Mouse (Mus musculus): Measurements from ENCODE around the gene Gys2. TPM values are rescaled to one million over a fixed set of nuclear protein-coding genes. Genes with fewer than 3 reads are reported as not detected.
"Not testable (repeated sequence)": the region's sequence is repeated elsewhere in the genome, so short reads cannot be mapped to it uniquely, and the experiment has no call there.

Gys2 gene
- polyA plus RNA-seq, 1 experiment from 2014 or later, result 0.11 TPM

DNA sequence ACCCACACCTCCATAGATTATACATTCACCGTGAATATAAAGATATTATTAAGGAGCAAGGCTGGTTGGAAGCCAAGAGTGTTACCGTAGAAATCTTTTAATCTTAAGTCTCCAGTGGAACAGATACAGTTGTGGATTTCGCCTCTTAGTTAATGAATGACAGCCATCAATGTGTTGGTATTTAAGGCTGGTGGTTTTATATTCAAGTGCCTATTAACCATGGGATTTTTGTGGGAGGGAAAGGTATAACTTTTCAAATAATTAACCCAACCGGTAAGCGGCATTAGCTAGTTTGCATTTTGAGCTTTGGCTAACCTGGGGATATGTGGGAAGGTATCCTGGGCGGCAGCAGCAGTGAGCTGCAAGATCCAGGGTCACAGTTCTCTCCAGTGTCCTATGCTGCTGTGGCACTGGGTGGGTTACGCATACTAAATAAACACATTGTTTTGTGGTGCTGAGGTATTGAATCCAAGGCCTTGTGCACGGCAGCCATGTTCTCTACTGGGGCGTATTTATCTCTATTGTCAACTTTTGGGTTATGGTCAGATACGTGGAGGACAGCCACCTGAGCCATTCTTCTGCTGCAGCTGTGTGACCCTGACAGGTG, 29.7 kb upstream of the Gys2 start:
- Histone ChIP-seq H3K4me3 (no peak overlapping the region), H3K4me1 (peaks cover 27% of the 10 kb centered on the region), H3K9me3 (replicated peaks) (no peaks in the 10 kb centered on the region), H3K27me3 (ENCODE audit: low read depth, poor library complexity, severe bottlenecking) (peaks cover 10% of the 10 kb centered on the region; the same call in 1 of the 2 replicates), H3K27ac (replicated peaks) (no peak overlapping the region), H3K36me3 (peaks cover 70% of the 10 kb centered on the region)
- DNase-seq (ENCODE audit: low spot score), result no peak
- 95% methylated on average over 10 of the region's 10 CpGs for WGBS

- WGBS, result 98% methylated on average over 6 of the region's 6 CpGs
- not testable (repeated sequence) for H3K4me1 ChIP-seq; H3K27ac ChIP-seq (replicated peaks); DNase-seq (ENCODE audit: low spot score); H3K4me3 ChIP-seq; H3K9me3 ChIP-seq (replicated peaks); H3K27me3 ChIP-seq (ENCODE audit: low read depth, poor library complexity, severe bottlenecking)
- peaks cover 74% of the 10 kb centered on the region for H3K36me3 ChIP-seq
These were observed 17.2 kb upstream of the Gys2 start for GRCm38 (mm10) chr6:142490114-142490513.

DNA sequence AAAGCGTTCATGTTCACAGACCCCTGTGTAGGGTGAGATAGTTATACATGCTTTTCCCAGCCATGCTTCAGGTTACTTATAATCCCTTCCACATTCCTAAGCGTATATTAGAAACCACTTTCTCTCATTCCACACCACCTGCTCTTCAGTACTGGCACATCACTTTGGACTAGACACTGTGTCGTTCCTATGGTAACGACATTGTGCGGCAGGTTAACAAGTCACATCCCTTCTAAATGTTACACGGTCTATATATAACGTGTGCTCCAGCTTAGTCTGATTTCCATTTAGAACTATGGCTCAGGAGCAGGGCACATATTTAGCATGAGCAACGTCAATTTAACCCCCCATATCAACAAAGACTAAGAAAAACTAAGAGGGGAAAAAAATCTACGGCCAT, 14.7 kb upstream of the Gys2 start:
- Histone ChIP-seq H3K9me3 (replicated peaks) (no peaks in the 10 kb centered on the region), H3K4me1 (no peaks in the 10 kb centered on the region), H3K27ac (replicated peaks) (no peak overlapping the region), H3K4me3 (no peak overlapping the region), H3K27me3 (ENCODE audit: low read depth, poor library complexity, severe bottlenecking) (no peaks in the 10 kb centered on the region), H3K36me3 (peaks cover 49% of the 10 kb centered on the region)
- 94% methylated on average over 9 of the region's 9 CpGs for WGBS
- DNase-seq (ENCODE audit: low spot score), result no peak

- no peaks in the 10 kb centered on the region for H3K4me1 ChIP-seq
- H3K27me3 ChIP-seq (ENCODE audit: low read depth, poor library complexity, severe bottlenecking), result no peaks in the 10 kb centered on the region
- H3K9me3 ChIP-seq (replicated peaks), result no peaks in the 10 kb centered on the region
- peaks cover 29% of the 10 kb centered on the region for H3K36me3 ChIP-seq
- 93% methylated on average over 4 of the region's 4 CpGs for WGBS
- DNase-seq (ENCODE audit: low spot score), result no peak
- no peak overlapping the region for H3K27ac ChIP-seq (replicated peaks)
- no peak overlapping the region for H3K4me3 ChIP-seq
These were observed 12.7 kb upstream of the Gys2 start for GRCm38 (mm10) chr6:142485478-142486123.

- Histone ChIP-seq H3K4me3 (no peak overlapping the region), H3K27ac (replicated peaks) (no peak overlapping the region), H3K4me1 (no peaks in the 10 kb centered on the region), H3K27me3 (ENCODE audit: low read depth, poor library complexity, severe bottlenecking) (no peaks in the 10 kb centered on the region), H3K36me3 (no peaks in the 10 kb centered on the region), H3K9me3 (replicated peaks) (no peaks in the 10 kb centered on the region)
- 79% methylated on average over 7 of the region's 7 CpGs for WGBS
- DNase-seq (ENCODE audit: low spot score), result no peak
These were observed 4.3 kb upstream of the Gys2 start for GRCm38 (mm10) chr6:142477239-142477638.

- Histone ChIP-seq H3K9me3 (replicated peaks) (no peaks in the 10 kb centered on the region), H3K27me3 (ENCODE audit: low read depth, poor library complexity, severe bottlenecking) (no peaks in the 10 kb centered on the region), H3K36me3 (no peaks in the 10 kb centered on the region), H3K27ac (replicated peaks) (no peak overlapping the region), H3K4me3 (no peak overlapping the region), H3K4me1 (no peaks in the 10 kb centered on the region)
- no peak for DNase-seq (ENCODE audit: low spot score)
- WGBS, result 88% methylated on average over 8 of the region's 8 CpGs
These were observed 1.8 kb downstream of the Gys2 start for GRCm38 (mm10) chr6:142471141-142471540.

DNA sequence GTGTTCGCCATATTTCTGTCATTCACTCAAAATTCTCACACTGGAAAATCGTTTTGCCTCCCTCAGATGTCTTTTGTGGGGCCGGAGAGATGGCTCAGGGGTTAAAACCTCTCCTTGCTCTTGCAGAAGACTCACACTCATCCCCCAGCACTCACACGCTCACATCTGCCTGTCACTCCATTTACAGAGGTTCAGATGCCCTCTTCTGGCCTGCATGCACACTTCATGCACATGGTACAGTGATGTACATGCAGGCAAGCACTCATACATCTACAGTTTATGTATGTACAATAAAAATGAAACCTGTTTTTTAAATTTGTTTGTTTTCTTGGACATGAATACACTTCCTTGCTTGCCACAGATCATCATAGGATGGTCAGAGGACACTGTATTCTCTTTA, 3.3 kb downstream of the Gys2 start:
- peak; percentile 27 for DNase-seq (ENCODE audit: low spot score)
- Histone ChIP-seq H3K36me3 (no peaks in the 10 kb centered on the region), H3K27ac (replicated peaks) (no peak overlapping the region), H3K9me3 (replicated peaks) (no peaks in the 10 kb centered on the region), H3K4me1 (no peaks in the 10 kb centered on the region), H3K27me3 (ENCODE audit: low read depth, poor library complexity, severe bottlenecking) (no peaks in the 10 kb centered on the region), H3K4me3 (no peak overlapping the region)
- 57% methylated on average over 4 of the region's 4 CpGs for WGBS

DNA sequence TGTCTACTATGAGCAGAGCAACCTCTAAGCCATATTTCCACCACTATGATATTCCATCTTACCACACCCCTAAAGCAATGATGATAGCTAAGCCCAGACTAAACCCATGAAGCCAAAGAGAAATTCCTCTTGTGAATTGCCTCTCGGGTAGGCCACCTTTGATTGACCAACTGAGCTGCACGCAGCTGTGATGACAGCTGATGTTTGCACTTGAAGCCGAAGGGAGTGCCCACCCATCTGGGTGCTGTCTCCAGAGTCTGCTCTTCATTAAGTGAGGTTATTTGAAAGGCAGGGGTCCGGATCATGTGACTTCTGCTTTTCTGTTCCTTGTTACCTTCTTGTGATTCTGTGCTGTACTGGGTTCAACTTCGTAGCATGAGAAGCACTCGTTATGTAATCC, 10.7 kb downstream of the Gys2 start:
- no peak overlapping the region for H3K4me3 ChIP-seq
- no peaks in the 10 kb centered on the region for H3K27me3 ChIP-seq (ENCODE audit: low read depth, poor library complexity, severe bottlenecking)
- no peak for DNase-seq (ENCODE audit: low spot score)
- H3K9me3 ChIP-seq (replicated peaks), result no peaks in the 10 kb centered on the region
- H3K27ac ChIP-seq (replicated peaks), result no peak overlapping the region
- 79% methylated on average over 6 of the region's 6 CpGs for WGBS
- peaks cover 22% of the 10 kb centered on the region for H3K4me1 ChIP-seq
- H3K36me3 ChIP-seq, result no peaks in the 10 kb centered on the region

DNA sequence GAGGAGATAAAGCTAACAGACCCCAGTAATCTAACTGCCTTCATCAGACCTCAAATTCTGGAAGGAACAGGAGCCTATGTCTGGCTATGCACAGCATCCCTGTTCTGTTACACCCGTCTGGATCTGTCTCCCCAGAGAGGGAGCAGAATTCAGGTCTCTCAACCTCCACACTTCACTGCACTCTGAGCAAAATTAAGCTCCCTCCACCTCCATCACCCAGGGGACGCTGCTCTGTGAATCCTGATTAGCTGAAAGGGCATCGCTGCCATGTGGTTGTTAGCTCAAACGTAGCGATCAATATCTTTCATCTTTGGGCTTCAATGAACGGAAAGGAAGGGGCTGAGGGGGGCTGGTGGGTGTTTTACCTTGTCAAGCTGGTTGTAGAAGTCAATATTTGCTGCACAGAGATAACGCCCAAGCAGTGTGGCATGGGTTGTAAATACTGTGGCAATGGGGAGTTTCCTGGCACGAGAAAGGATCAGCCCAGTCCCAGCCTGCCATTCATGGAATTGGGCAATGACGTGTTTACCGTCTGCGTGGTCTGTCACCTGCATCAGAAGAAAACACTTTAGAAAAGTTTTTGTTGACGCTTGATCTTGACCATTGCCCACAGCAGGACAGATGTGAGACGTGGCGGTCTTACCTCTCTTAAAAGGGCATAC, 13.8 kb downstream of the Gys2 start:
- no peaks in the 10 kb centered on the region for H3K9me3 ChIP-seq (replicated peaks)
- no peaks in the 10 kb centered on the region for H3K36me3 ChIP-seq
- no peak overlapping the region for H3K27ac ChIP-seq (replicated peaks)
- 75% methylated on average over 14 of the region's 14 CpGs for WGBS
- DNase-seq (ENCODE audit: low spot score), result no peak
- no peak overlapping the region for H3K4me3 ChIP-seq
- peaks cover 26% of the 10 kb centered on the region for H3K4me1 ChIP-seq
- H3K27me3 ChIP-seq (ENCODE audit: low read depth, poor library complexity, severe bottlenecking), result no peaks in the 10 kb centered on the region

DNA sequence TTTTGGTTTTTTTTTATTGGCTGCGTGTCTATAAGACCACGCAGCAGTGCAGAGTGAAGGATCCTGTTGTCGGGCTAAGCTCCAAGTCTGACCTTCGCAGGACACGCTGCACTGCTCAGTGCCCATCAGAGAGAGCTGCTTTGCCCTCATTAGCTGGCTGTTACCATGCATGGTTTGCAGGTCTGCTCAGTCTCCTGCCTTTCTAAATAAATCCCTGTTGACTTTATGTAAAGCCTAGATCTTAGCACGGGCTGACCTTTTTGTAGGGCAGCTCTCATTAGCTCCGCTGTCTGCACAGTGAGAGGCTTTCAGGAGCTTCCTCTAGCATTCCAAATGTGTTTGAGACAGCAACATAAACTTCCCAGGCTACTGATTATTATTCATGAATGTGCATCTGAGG, 14.9 kb downstream of the Gys2 start:
- 49% methylated on average over 7 of the region's 7 CpGs for whole genome bisulfite sequencing
- Histone ChIP-seq H3K36me3 (no peaks in the 10 kb centered on the region), H3K27ac (replicated peaks) (no peak overlapping the region), H3K9me3 (replicated peaks) (no peaks in the 10 kb centered on the region), H3K27me3 (ENCODE audit: low read depth, poor library complexity, severe bottlenecking) (no peaks in the 10 kb centered on the region), H3K4me3 (no peak overlapping the region), H3K4me1 (peaks cover 26% of the 10 kb centered on the region)
- DNase-seq (ENCODE audit: low spot score), result no peak

DNA sequence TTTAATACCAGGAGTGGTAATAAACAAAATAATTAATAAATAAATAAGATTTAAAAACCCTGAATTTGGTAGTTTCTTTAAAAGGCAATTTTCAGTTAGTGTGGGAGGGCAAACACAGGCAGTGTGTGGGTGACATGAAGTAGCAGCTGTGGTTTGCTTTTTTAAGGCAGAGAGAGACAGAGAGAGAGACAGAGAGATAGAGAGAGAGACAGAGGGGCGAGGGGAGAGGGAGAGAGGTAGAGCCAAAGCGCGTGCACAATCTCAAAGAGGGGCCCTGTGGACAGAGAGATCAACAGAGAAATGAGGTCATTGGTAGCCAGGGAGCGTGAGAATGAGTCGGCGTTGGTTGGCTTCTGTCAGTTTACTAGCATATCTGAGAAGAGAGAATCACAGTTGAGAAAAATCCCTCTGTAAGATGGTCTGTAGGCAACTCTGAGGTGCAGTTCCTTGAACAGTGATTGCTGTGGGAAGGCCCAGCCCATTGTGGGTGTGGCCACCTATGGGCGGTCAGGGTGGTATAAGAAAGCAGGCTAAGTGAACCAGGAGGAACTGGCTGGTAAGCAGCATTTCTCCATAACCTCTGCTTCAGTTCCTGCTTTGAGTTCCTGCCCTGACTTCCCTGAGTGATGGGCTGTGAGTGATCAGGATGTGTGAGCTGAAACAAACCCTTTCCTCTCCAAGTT, 17.5 kb downstream of the Gys2 start:
- Histone ChIP-seq H3K9me3 (replicated peaks) (no peaks in the 10 kb centered on the region), H3K4me1 (peaks cover 26% of the 10 kb centered on the region), H3K36me3 (no peaks in the 10 kb centered on the region), H3K4me3 (no peak overlapping the region), H3K27ac (replicated peaks) (no peak overlapping the region), H3K27me3 (ENCODE audit: low read depth, poor library complexity, severe bottlenecking) (no peaks in the 10 kb centered on the region)
- WGBS, result 71% methylated on average over 7 of the region's 7 CpGs
- no peak for DNase-seq (ENCODE audit: low spot score)

DNA sequence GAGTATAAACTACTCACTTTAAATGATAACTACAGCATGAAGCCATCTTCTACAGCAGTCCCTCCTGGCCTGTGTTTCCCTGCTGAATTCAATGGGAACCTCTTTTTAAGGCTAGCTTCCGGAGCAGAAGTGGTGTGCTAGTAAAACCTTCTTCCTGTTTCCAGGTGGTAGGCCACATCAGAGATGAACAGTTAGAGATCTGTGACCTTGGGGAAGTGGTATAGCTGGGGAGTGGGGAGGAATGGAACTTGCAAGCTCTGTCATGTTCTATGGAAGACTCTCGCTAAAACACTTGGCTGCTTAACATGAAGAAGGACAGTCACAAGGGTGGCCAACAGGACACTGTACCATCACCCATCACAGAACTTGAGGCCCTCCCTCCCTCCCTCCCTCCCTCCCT, 19.6 kb downstream of the Gys2 start:
- no peaks in the 10 kb centered on the region for H3K36me3 ChIP-seq
- no peak overlapping the region for H3K4me3 ChIP-seq
- WGBS, result 81% methylated on average over 2 of the region's 2 CpGs
- DNase-seq (ENCODE audit: low spot score), result no peak
- H3K4me1 ChIP-seq, result peaks cover 15% of the 10 kb centered on the region
- H3K27ac ChIP-seq (replicated peaks), result no peak overlapping the region
- H3K27me3 ChIP-seq (ENCODE audit: low read depth, poor library complexity, severe bottlenecking), result no peaks in the 10 kb centered on the region
- H3K9me3 ChIP-seq (replicated peaks), result no peaks in the 10 kb centered on the region

DNA sequence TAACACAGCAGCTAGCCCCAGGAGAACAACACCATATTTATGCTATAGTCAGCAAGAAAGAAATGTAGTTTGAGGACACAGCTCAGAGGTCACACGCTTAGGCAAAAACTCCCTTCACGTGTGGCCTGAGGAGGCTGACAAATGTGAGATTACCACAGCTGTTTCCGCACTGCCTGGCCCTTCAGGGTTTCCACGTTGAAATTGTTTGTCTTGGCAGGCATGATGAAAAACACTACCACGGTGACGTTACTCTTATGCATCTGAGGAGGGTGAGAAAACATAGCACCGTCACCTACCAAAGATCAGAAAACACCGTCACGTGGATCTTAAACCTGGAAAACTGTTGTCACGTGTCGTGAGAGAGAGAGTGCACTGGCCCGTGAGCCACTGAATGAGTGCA, 21.5 kb downstream of the Gys2 start:
- Histone ChIP-seq H3K36me3 (no peaks in the 10 kb centered on the region), H3K27me3 (ENCODE audit: low read depth, poor library complexity, severe bottlenecking) (no peaks in the 10 kb centered on the region), H3K9me3 (replicated peaks) (no peaks in the 10 kb centered on the region), H3K4me1 (0 out of 2 replicates have a peak, but pooled peaks cover 4% of the 10 kb centered on the region), H3K4me3 (no peak overlapping the region), H3K27ac (replicated peaks) (no peak overlapping the region)
- 84% methylated on average over 12 of the region's 12 CpGs for WGBS
- DNase-seq (ENCODE audit: low spot score), result no peak
